Mouse (Mus musculus): Measurements from ENCODE around the gene Rora.

DNA sequence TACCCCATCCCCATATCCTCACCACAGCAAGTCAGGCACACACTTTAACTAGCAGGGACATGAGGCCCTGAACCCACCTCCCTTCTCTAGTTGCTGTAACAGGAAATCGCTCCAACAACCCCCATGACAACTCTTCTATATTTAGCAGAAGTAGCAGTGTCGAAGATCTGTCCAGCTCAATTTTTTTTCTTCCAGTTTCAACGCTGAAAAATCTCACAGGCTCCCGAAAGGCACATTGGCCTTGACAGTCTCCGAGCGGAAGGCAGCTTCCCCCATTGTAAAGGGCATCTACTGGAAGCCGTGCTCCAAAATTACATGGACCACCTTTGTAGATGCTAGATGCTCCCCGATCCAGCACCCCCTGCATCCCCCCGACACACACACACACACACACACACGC lies 583.7 kb downstream of the Rora start:
- TF ChIP-seq CTCF (IDR thresholded peaks at IDR 0.05; ENCODE audit: control insufficient read depth, insufficient read depth, low read length) (no peak), POLR2A (IDR thresholded peaks at IDR 0.05; ENCODE audit: borderline replicate concordance, control insufficient read depth, low read depth, low read length) (no peak)
